Mouse (Mus musculus): ENCODE data around the gene Sypl. TPM values are rescaled to one million over a fixed set of nuclear protein-coding genes. Genes with fewer than 3 reads are reported as not detected.

The Sypl gene
- polyA plus RNA-seq, 1 experiment: 54.7 TPM

GRCm38 (mm10) chr12:33007176-33007575, 53.5 kb downstream of the Sypl start:
- no peak overlapping the region for H3K27ac ChIP-seq (ENCODE audit: insufficient read depth, low read length)
- TF ChIP-seq CTCF (IDR thresholded peaks at IDR 0.05; ENCODE audit: borderline replicate concordance, insufficient read depth, low read depth, low read length) (no peak), POLR2A (IDR thresholded peaks at IDR 0.05; ENCODE audit: borderline replicate concordance, insufficient read depth, low read length) (no peak)
- H3K27me3 ChIP-seq (ENCODE audit: control insufficient read depth, insufficient read depth, low read length): no peaks in the 10 kb centered on the region
- peaks cover 10% of the 10 kb centered on the region; the same call in 1 of the 2 replicates for H3K4me1 ChIP-seq (ENCODE audit: control insufficient read depth, insufficient read depth, low read length)
- DNase-seq: no peak
- H3K4me3 ChIP-seq (replicated peaks; ENCODE audit: insufficient read depth, low read depth, low read length): no peak overlapping the region
- whole genome bisulfite sequencing: 97% methylated on average over 2 of the region's 2 CpGs

- Histone ChIP-seq H3K4me1 (ENCODE audit: control insufficient read depth, insufficient read depth, low read length) (peaks cover 3% of the 10 kb centered on the region; the same call in 1 of the 2 replicates), H3K4me3 (replicated peaks; ENCODE audit: insufficient read depth, low read depth, low read length) (no peak overlapping the region), H3K27me3 (ENCODE audit: control insufficient read depth, insufficient read depth, low read length) (no peaks in the 10 kb centered on the region), H3K27ac (ENCODE audit: insufficient read depth, low read length) (no peak overlapping the region)
- peak; percentile 13 to 18 for DNase-seq
- 47% methylated on average over 7 of the region's 7 CpGs for WGBS
- TF ChIP-seq POLR2A (IDR thresholded peaks at IDR 0.05; ENCODE audit: borderline replicate concordance, insufficient read depth, low read length) (no peak), CTCF (IDR thresholded peaks at IDR 0.05; ENCODE audit: borderline replicate concordance, insufficient read depth, low read depth, low read length) (no peak)
These were observed 54.8 kb downstream of the Sypl start for GRCm38 (mm10) chr12:33008305-33009110.

GRCm38 (mm10) chr12:33009206-33009966, 55.7 kb downstream of the Sypl start:
- no peak overlapping the region for H3K4me3 ChIP-seq (replicated peaks; ENCODE audit: insufficient read depth, low read depth, low read length)
- WGBS: 88% methylated on average over 6 of the region's 6 CpGs
- TF ChIP-seq POLR2A (IDR thresholded peaks at IDR 0.05; ENCODE audit: borderline replicate concordance, insufficient read depth, low read length) (no peak), CTCF (IDR thresholded peaks at IDR 0.05; ENCODE audit: borderline replicate concordance, insufficient read depth, low read depth, low read length) (no peak)
- no peaks in the 10 kb centered on the region for H3K27me3 ChIP-seq (ENCODE audit: control insufficient read depth, insufficient read depth, low read length)
- no peak overlapping the region for H3K27ac ChIP-seq (ENCODE audit: insufficient read depth, low read length)
- H3K4me1 ChIP-seq (ENCODE audit: control insufficient read depth, insufficient read depth, low read length): no peaks in the 10 kb centered on the region
- DNase-seq: no peak

- Histone ChIP-seq H3K27me3 (ENCODE audit: control insufficient read depth, insufficient read depth, low read length) (no peaks in the 10 kb centered on the region), H3K4me1 (ENCODE audit: control insufficient read depth, insufficient read depth, low read length) (peaks cover 3% of the 10 kb centered on the region; the same call in 1 of the 2 replicates), H3K4me3 (replicated peaks; ENCODE audit: insufficient read depth, low read depth, low read length) (no peak overlapping the region), H3K27ac (ENCODE audit: insufficient read depth, low read length) (no peak overlapping the region)
- peak; percentile 69 for TF ChIP-seq CTCF (IDR thresholded peaks at IDR 0.05; ENCODE audit: borderline replicate concordance, insufficient read depth, low read depth, low read length)
- no peak for TF ChIP-seq POLR2A (IDR thresholded peaks at IDR 0.05; ENCODE audit: borderline replicate concordance, insufficient read depth, low read length)
- whole genome bisulfite sequencing: 40% methylated on average over 3 of the region's 3 CpGs
- DNase-seq: peak; percentile 18 to 22
These were observed 56.3 kb downstream of the Sypl start for GRCm38 (mm10) chr12:33010026-33010425.

- no peak for DNase-seq
- TF ChIP-seq CTCF (IDR thresholded peaks at IDR 0.05; ENCODE audit: borderline replicate concordance, insufficient read depth, low read depth, low read length): no peak
- TF ChIP-seq POLR2A (IDR thresholded peaks at IDR 0.05; ENCODE audit: borderline replicate concordance, insufficient read depth, low read length): no peak
- 25% methylated on average over 7 of the region's 7 CpGs for WGBS
- Histone ChIP-seq H3K4me1 (ENCODE audit: control insufficient read depth, insufficient read depth, low read length) (peaks cover 4% of the 10 kb centered on the region; the same call in 1 of the 2 replicates), H3K27ac (ENCODE audit: insufficient read depth, low read length) (no peak overlapping the region), H3K4me3 (replicated peaks; ENCODE audit: insufficient read depth, low read depth, low read length) (no peak overlapping the region), H3K27me3 (ENCODE audit: control insufficient read depth, insufficient read depth, low read length) (no peaks in the 10 kb centered on the region)
These were observed 60.5 kb downstream of the Sypl start for GRCm38 (mm10) chr12:33014050-33014796.

- H3K27ac ChIP-seq (ENCODE audit: insufficient read depth, low read length): no peak overlapping the region
- peaks cover 4% of the 10 kb centered on the region; the same call in 1 of the 2 replicates for H3K4me1 ChIP-seq (ENCODE audit: control insufficient read depth, insufficient read depth, low read length)
- DNase-seq: no peak
- TF ChIP-seq CTCF (IDR thresholded peaks at IDR 0.05; ENCODE audit: borderline replicate concordance, insufficient read depth, low read depth, low read length) (no peak), POLR2A (IDR thresholded peaks at IDR 0.05; ENCODE audit: borderline replicate concordance, insufficient read depth, low read length) (no peak)
- WGBS: 100% methylated on average over 1 of the region's 1 CpGs
- H3K4me3 ChIP-seq (replicated peaks; ENCODE audit: insufficient read depth, low read depth, low read length): no peak overlapping the region
- H3K27me3 ChIP-seq (ENCODE audit: control insufficient read depth, insufficient read depth, low read length): no peaks in the 10 kb centered on the region
These were observed 61.4 kb downstream of the Sypl start for GRCm38 (mm10) chr12:33015103-33015502.
